Comparison of ENCODE assay signal across 8 mouse cellular contexts in the genomic region with DNA sequence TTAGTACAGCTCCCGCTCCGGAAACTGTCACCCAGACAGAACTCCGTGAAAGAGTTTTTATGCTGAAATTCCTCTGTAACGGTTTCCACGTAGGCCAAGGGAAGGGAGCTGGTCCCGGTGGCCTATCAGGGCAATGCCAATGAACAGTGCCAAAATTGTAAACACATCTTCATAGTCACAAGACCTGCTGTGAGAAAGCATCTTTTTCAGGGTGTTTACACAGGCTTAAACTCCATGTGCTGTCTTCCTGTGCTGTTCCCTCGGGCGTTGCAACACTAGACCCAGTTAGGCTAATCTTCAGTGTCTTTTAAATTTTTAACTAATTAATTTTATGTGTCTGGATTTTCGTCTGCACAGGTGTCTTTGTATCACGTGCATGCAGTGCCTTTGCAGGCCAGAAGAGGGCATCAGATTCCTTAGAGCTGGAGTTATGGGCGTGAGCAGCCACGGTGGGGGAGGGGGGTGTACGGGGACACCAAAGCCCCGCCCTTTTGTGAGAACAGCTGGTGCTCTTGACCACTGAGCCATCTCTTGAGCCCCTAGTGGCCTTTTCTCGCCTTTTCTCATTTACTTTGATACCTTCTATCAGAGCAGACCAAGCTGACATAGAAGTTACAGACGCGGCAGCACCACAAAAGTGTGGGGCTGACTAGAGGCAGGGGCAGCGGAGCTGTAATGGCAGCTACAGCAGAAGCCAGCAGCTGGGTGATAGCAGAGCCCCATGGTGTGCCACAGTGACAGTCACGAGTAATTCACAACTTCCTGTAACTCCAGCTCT. TPM values are rescaled to one million over a fixed set of nuclear protein-coding genes. Genes with fewer than 3 reads are reported as not detected.
DNase-seq lines count a peak whose midpoint lies in the region; ATAC-seq and TF ChIP-seq lines count a peak whose summit lies in the region.

No protein-coding gene starts in this region.

- H3K9me3 ChIP-seq in E14TG2a.4 (ENCODE audit: low read length), result no peaks in the 10 kb centered on the region
- H3K9me3 ChIP-seq in forebrain, embryonic 12.5 days, result 0 out of 2 replicates have a peak, but pooled peaks cover 3% of the 10 kb centered on the region
- no peaks in the 10 kb centered on the region for H3K9me3 ChIP-seq in lung, embryonic 14.5 days (ENCODE audit: low read depth, low read length)

- H3K4me1 ChIP-seq in E14TG2a.4 (replicated peaks; ENCODE audit: low read depth, low read length), result peaks cover 4% of the 10 kb centered on the region; the same call in 1 of the 2 replicates
- peaks cover 6% of the 10 kb centered on the region; the same call in 1 of the 2 replicates for H3K4me1 ChIP-seq in forebrain, embryonic 12.5 days
- peaks cover 5% of the 10 kb centered on the region; the same call in 1 of the 2 replicates for H3K4me1 ChIP-seq in lung, embryonic 14.5 days (ENCODE audit: insufficient read depth)
- peaks cover 5% of the 10 kb centered on the region; the same call in 1 of the 2 replicates for H3K4me1 ChIP-seq in olfactory bulb, adult 2 months (ENCODE audit: control insufficient read depth, insufficient read depth, low read length)

- TF ChIP-seq CTCF in E14TG2a.4 (conservative IDR thresholded peaks at IDR 0.05; ENCODE audit: low read length), result peak; percentile 31
- peak; percentile 86 for TF ChIP-seq CTCF in lung, embryonic 14.5 days (IDR thresholded peaks at IDR 0.05; ENCODE audit: low read depth)
- TF ChIP-seq CTCF in olfactory bulb, adult 2 months (IDR thresholded peaks at IDR 0.05; ENCODE audit: insufficient read depth, low read depth, low read length), result peak; percentile 50; the same call in 1 of the 2 replicates

- no peak for TF ChIP-seq POLR2A in olfactory bulb, adult 2 months (IDR thresholded peaks at IDR 0.05; ENCODE audit: insufficient read depth, low read depth, low read length)

- H3K9ac ChIP-seq in forebrain, embryonic 12.5 days, result no peak overlapping the region
- H3K9ac ChIP-seq in lung, embryonic 14.5 days, result no peak overlapping the region

- no peaks in the 10 kb centered on the region for H3K27me3 ChIP-seq in E14TG2a.4 (ENCODE audit: insufficient read depth, low read length)
- no peaks in the 10 kb centered on the region for H3K27me3 ChIP-seq in forebrain, embryonic 12.5 days
- H3K27me3 ChIP-seq in lung, embryonic 14.5 days (ENCODE audit: insufficient read depth, low read length), result no peaks in the 10 kb centered on the region

- peak overlapping the region; percentile 53 for H3K4me2 ChIP-seq in forebrain, embryonic 12.5 days
- peak overlapping the region; percentile 55 for H3K4me2 ChIP-seq in lung, embryonic 14.5 days

- DNase-seq in c-Kit-negative CD71-positive TER-119-positive erythroid progenitor cells, embryonic 14.5 days (ENCODE audit: low read depth, low spot score), result peak; percentile 33
- peak; percentile 39 to 63 for DNase-seq in heart, postnatal 36 days
- peak; percentile 33 to 58 for DNase-seq in layer of hippocampus, adult 8-10 months (ENCODE audit: low spot score in 2 of 2)
- peak; percentile 82 for DNase-seq in lung, embryonic 14.5 days
- DNase-seq in thymus, adult 18-20 months, result peak; percentile 46 to 65

- intact Hi-C loops in heart, postnatal 36 days (cut with DNase I), result no loop called here

- H3K4me3 ChIP-seq in E14TG2a.4 (replicated peaks; ENCODE audit: low read length), result no peak overlapping the region
- peak overlapping the region; percentile 31 for H3K4me3 ChIP-seq in forebrain, embryonic 12.5 days (replicated peaks)
- H3K4me3 ChIP-seq in lung, embryonic 14.5 days (ENCODE audit: low read depth, low read length), result peak overlapping the region; percentile 23
- peak overlapping the region; percentile 16; the same call in 1 of the 2 replicates for H3K4me3 ChIP-seq in olfactory bulb, adult 2 months (ENCODE audit: insufficient read depth, low read depth, low read length)

- WGBS in forebrain, embryonic 12.5 days, result 25% methylated on average over 19 of the region's 19 CpGs
- WGBS in lung, embryonic 14.5 days, result 18% methylated on average over 19 of the region's 19 CpGs
- 18% methylated on average over 19 of the region's 19 CpGs for WGBS in olfactory bulb, adult 2 months

- H3K27ac ChIP-seq in forebrain, embryonic 12.5 days, result no peak overlapping the region
- H3K27ac ChIP-seq in lung, embryonic 14.5 days (ENCODE audit: low read depth), result no peak overlapping the region
- no peak overlapping the region for H3K27ac ChIP-seq in olfactory bulb, adult 2 months (ENCODE audit: insufficient read depth, low read depth, low read length)

- H3K36me3 ChIP-seq in E14TG2a.4 (ENCODE audit: insufficient read depth, low read length), result no peaks in the 10 kb centered on the region
- H3K36me3 ChIP-seq in forebrain, embryonic 12.5 days (replicated peaks), result no peaks in the 10 kb centered on the region
- H3K36me3 ChIP-seq in lung, embryonic 14.5 days (ENCODE audit: insufficient read depth), result no peaks in the 10 kb centered on the region

- peak; percentile 58 for ATAC-seq in forebrain, embryonic 12.5 days (ENCODE audit: low FRiP score)
- peak; percentile 79; the same call in 1 of the 2 replicates for ATAC-seq in lung, embryonic 14.5 days (ENCODE audit: insufficient read depth)

RNA-seq across cellular contexts. Expression of a gene that starts 5.2 kb away (rescaled TPM):
- polyA plus RNA-seq in forebrain, embryonic 12.5 days (2016; fragmentation: Nextera tagmentation; extraction: Ambion mirVana), result not detected in 2 replicates
- total RNA-seq in heart, postnatal 36 days (2021), result not detected
- total RNA-seq in layer of hippocampus, adult 8-10 months (2022), result not detected
- not detected in 2 replicates for polyA plus RNA-seq in lung, embryonic 14.5 days (2014; fragmentation: Nextera tagmentation; extraction: Ambion mirVana)
- polyA plus RNA-seq in olfactory bulb, adult 2 months (2012; ENCODE audit: insufficient read depth, insufficient read length, low replicate concordance, missing spikeins), result not detected in 2 replicates

RNA-seq across cellular contexts. Expression of a gene that starts 5.9 kb away (rescaled TPM):
- not detected in 2 replicates for polyA plus RNA-seq in forebrain, embryonic 12.5 days (2016; fragmentation: Nextera tagmentation; extraction: Ambion mirVana)
- not detected for total RNA-seq in heart, postnatal 36 days (2021)
- not detected for total RNA-seq in layer of hippocampus, adult 8-10 months (2022)
- not detected in 2 replicates for polyA plus RNA-seq in lung, embryonic 14.5 days (2014; fragmentation: Nextera tagmentation; extraction: Ambion mirVana)
- not detected in 2 replicates for polyA plus RNA-seq in olfactory bulb, adult 2 months (2012; ENCODE audit: insufficient read depth, insufficient read length, low replicate concordance, missing spikeins)

RNA-seq across cellular contexts. Expression of a gene that starts 19.3 kb away (rescaled TPM):
- polyA plus RNA-seq in forebrain, embryonic 12.5 days (2016; fragmentation: Nextera tagmentation; extraction: Ambion mirVana), result not detected in 2 replicates
- total RNA-seq in heart, postnatal 36 days (2021), result not detected
- total RNA-seq in layer of hippocampus, adult 8-10 months (2022), result not detected
- polyA plus RNA-seq in lung, embryonic 14.5 days (2014; fragmentation: Nextera tagmentation; extraction: Ambion mirVana), result not detected in 2 replicates
- polyA plus RNA-seq in olfactory bulb, adult 2 months (2012; ENCODE audit: insufficient read depth, insufficient read length, low replicate concordance, missing spikeins), result not detected in 2 replicates

RNA-seq across cellular contexts. Expression of a gene that starts 22.7 kb away (rescaled TPM):
- not detected in 2 replicates for polyA plus RNA-seq in forebrain, embryonic 12.5 days (2016; fragmentation: Nextera tagmentation; extraction: Ambion mirVana)
- not detected for total RNA-seq in heart, postnatal 36 days (2021)
- total RNA-seq in layer of hippocampus, adult 8-10 months (2022), result not detected
- not detected in 2 replicates for polyA plus RNA-seq in lung, embryonic 14.5 days (2014; fragmentation: Nextera tagmentation; extraction: Ambion mirVana)
- polyA plus RNA-seq in olfactory bulb, adult 2 months (2012; ENCODE audit: insufficient read depth, insufficient read length, low replicate concordance, missing spikeins), result not detected in 2 replicates

RNA-seq across cellular contexts. Expression of a gene that starts 23.2 kb away (rescaled TPM):
- polyA plus RNA-seq in forebrain, embryonic 12.5 days (2016; fragmentation: Nextera tagmentation; extraction: Ambion mirVana), result not detected in 2 replicates
- not detected for total RNA-seq in heart, postnatal 36 days (2021)
- not detected for total RNA-seq in layer of hippocampus, adult 8-10 months (2022)
- polyA plus RNA-seq in lung, embryonic 14.5 days (2014; fragmentation: Nextera tagmentation; extraction: Ambion mirVana), result not detected in 2 replicates
- not detected in 2 replicates for polyA plus RNA-seq in olfactory bulb, adult 2 months (2012; ENCODE audit: insufficient read depth, insufficient read length, low replicate concordance, missing spikeins)

Comparison
In these comparisons a context has a peak if more than half of its experiments do, and no peak if none do; other contexts are left out.
1. CTCF ChIP-seq: peak in every context shown above with its lines; median percentile 86 in lung, embryonic 14.5 days; 50 in olfactory bulb, adult 2 months; 31 in E14TG2a.4.